Mouse (Mus musculus) heart, postnatal 0 days (tissue): ENCODE results near the gene Prg3.

ENCODE experiments used
- CTCF ChIP-seq: IDR thresholded peaks from 2 replicates; pipeline ENCODE4 v1.5.1; 2016; ENCODE audit warnings: antibody characterized with exemption, control low read depth, low read depth
- EP300 ChIP-seq: IDR thresholded peaks from 2 replicates; pipeline ENCODE4 v1.6.1; 2016; ENCODE audit warnings: antibody characterized with exemption, low read depth

DNA sequence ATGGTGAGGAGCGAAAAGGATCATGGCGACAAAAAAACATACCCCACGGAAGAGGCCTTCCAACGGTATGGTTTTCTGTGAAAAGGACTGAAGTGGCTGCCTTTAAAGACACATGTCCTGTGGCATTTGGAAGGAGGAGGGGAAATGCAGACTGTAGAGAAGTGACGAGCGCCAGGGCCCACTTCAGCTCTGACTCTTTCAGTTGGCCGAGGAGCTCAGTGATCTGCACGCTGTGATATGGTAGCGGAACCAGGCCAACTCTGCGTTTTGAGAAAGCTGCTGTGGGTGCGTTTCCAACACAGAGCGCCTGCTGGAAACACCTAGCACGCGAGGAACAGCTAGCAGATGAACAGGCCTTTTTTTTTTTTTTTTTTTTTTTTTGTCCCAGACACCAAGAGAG, 24.7 kb downstream of the Prg3 start:
- no peak for TF ChIP-seq EP300
- no peak for TF ChIP-seq CTCF
